Mouse (Mus musculus) B cell, adult 62 days (primary cell): ENCODE results near the gene Dusp27. TPM values are rescaled to one million over a fixed set of nuclear protein-coding genes. Genes with fewer than 3 reads are reported as not detected.

ENCODE experiments used
- total RNA-seq: library from RNA; stranded (reverse); gene quantifications from 4 replicates; pipeline ENCODE4 v1.2.4, GENCODE M21; 2023

Gene Dusp27
- total RNA-seq, result not detected in 4 replicates

GRCm38 (mm10) chr1:166127719-166128118 lies at the start of gene Dusp27:
Gene Dusp27 (minus strand): TSS chr1:166127922.

GRCm38 (mm10) chr1:166130224-166130860 lies 2.6 kb upstream of the Dusp27 start, which contains the start of gene Gpa33:
Gene Gpa33 (plus strand): TSS chr1:166130238.

Other genes with a start within 250 kb of the Dusp27 start
- gene Pou2f1, start 125.2 kb downstream of the Dusp27 start, total RNA-seq, result 72.6 to 83.5 TPM (median 75.1 TPM) in 4 replicates
- gene Gpa33, start 2.3 kb upstream of the Dusp27 start, total RNA-seq, result not detected in 4 replicates
- not detected in 4 replicates for gene Mael, start 110.8 kb upstream of the Dusp27 start, total RNA-seq
- gene Ildr2, start 126.2 kb upstream of the Dusp27 start, total RNA-seq, result 0.15 to 0.28 TPM (median 0.21 TPM) in 3 of 4 replicates, not detected in the other